Mouse (Mus musculus): ENCODE data around the gene Sesn2. TPM values are rescaled to one million over a fixed set of nuclear protein-coding genes. Genes with fewer than 3 reads are reported as not detected.

Gene Sesn2
- polyA plus RNA-seq, 1 experiment from 2014 or later = 9.2 TPM

GRCm38 (mm10) chr4:132512080-132512479 is 1.8 kb upstream of the Sesn2 start:
- no peak for ATAC-seq
- no peaks in the 10 kb centered on the region for H3K9me3 ChIP-seq
- WGBS = 78% methylated on average over 3 of the region's 3 CpGs
- H3K4me3 ChIP-seq (replicated peaks) = no peak overlapping the region
- H3K27me3 ChIP-seq = peaks cover 23% of the 10 kb centered on the region
- H3K4me1 ChIP-seq (replicated peaks) = peaks cover 23% of the 10 kb centered on the region
- H3K27ac ChIP-seq = no peak overlapping the region
- H3K9ac ChIP-seq (replicated peaks) = no peak overlapping the region
- no peaks in the 10 kb centered on the region for H3K36me3 ChIP-seq
- H3K4me2 ChIP-seq (replicated peaks) = no peak overlapping the region

GRCm38 (mm10) chr4:132509621-132510296 is 542 bp downstream of the Sesn2 start:
- H3K9me3 ChIP-seq = no peaks in the 10 kb centered on the region
- H3K4me1 ChIP-seq (replicated peaks) = peaks cover 15% of the 10 kb centered on the region
- H3K4me3 ChIP-seq (replicated peaks) = peak overlapping the region; percentile 78
- H3K27ac ChIP-seq = peak overlapping the region; percentile 84
- no peaks in the 10 kb centered on the region for H3K36me3 ChIP-seq
- H3K9ac ChIP-seq (replicated peaks) = peak overlapping the region; percentile 79
- peaks cover 23% of the 10 kb centered on the region for H3K27me3 ChIP-seq
- ATAC-seq = peak; percentile 79
- H3K4me2 ChIP-seq (replicated peaks) = peak overlapping the region; percentile 95
- under 1% methylated on average over 52 of the region's 52 CpGs for WGBS

- H3K36me3 ChIP-seq = no peaks in the 10 kb centered on the region
- WGBS = 38% methylated on average over 2 of the region's 2 CpGs
- no peaks in the 10 kb centered on the region for H3K9me3 ChIP-seq
- peaks cover 9% of the 10 kb centered on the region; the same call in 1 of the 2 replicates for H3K27me3 ChIP-seq
- peaks cover 9% of the 10 kb centered on the region for H3K4me1 ChIP-seq (replicated peaks)
- H3K4me3 ChIP-seq (replicated peaks) = no peak overlapping the region
- H3K27ac ChIP-seq = no peak overlapping the region
- H3K9ac ChIP-seq (replicated peaks) = no peak overlapping the region
- no peak for ATAC-seq
- no peak overlapping the region for H3K4me2 ChIP-seq (replicated peaks)
These were observed 3.1 kb downstream of the Sesn2 start for GRCm38 (mm10) chr4:132507210-132507609.

- Histone ChIP-seq H3K4me2 (replicated peaks) (no peak overlapping the region), H3K4me3 (replicated peaks) (no peak overlapping the region), H3K27ac (no peak overlapping the region), H3K36me3 (no peaks in the 10 kb centered on the region), H3K9me3 (no peaks in the 10 kb centered on the region), H3K9ac (replicated peaks) (no peak overlapping the region), H3K4me1 (replicated peaks) (peaks cover 9% of the 10 kb centered on the region), H3K27me3 (peaks cover 4% of the 10 kb centered on the region; the same call in 1 of the 2 replicates)
- 75% methylated on average over 6 of the region's 6 CpGs for WGBS
- ATAC-seq = no peak
These were observed 4.1 kb downstream of the Sesn2 start for GRCm38 (mm10) chr4:132506250-132506649.

GRCm38 (mm10) chr4:132505800-132506199 is 4.5 kb downstream of the Sesn2 start:
- Histone ChIP-seq H3K27me3 (no peaks in the 10 kb centered on the region; the same call in 1 of the 2 replicates), H3K4me2 (replicated peaks) (no peak overlapping the region), H3K9ac (replicated peaks) (no peak overlapping the region), H3K36me3 (no peaks in the 10 kb centered on the region), H3K4me1 (replicated peaks) (peaks cover 9% of the 10 kb centered on the region), H3K4me3 (replicated peaks) (no peak overlapping the region), H3K9me3 (no peaks in the 10 kb centered on the region), H3K27ac (no peak overlapping the region)
- no peak for ATAC-seq
- 29% methylated on average over 10 of the region's 10 CpGs for WGBS

GRCm38 (mm10) chr4:132505034-132505738 is 5.1 kb downstream of the Sesn2 start:
- H3K36me3 ChIP-seq = no peaks in the 10 kb centered on the region
- no peaks in the 10 kb centered on the region for H3K27me3 ChIP-seq
- no peak for ATAC-seq
- H3K4me1 ChIP-seq (replicated peaks) = peaks cover 9% of the 10 kb centered on the region
- WGBS = 62% methylated on average over 6 of the region's 6 CpGs
- H3K9me3 ChIP-seq = no peaks in the 10 kb centered on the region
- no peak overlapping the region for H3K4me2 ChIP-seq (replicated peaks)
- no peak overlapping the region for H3K4me3 ChIP-seq (replicated peaks)
- H3K27ac ChIP-seq = no peak overlapping the region
- H3K9ac ChIP-seq (replicated peaks) = no peak overlapping the region

- peaks cover 11% of the 10 kb centered on the region for H3K36me3 ChIP-seq
- H3K27ac ChIP-seq = no peak overlapping the region
- H3K9ac ChIP-seq (replicated peaks) = no peak overlapping the region
- no peak overlapping the region for H3K4me3 ChIP-seq (replicated peaks)
- no peaks in the 10 kb centered on the region for H3K9me3 ChIP-seq
- 87% methylated on average over 11 of the region's 11 CpGs for WGBS
- no peak overlapping the region for H3K4me2 ChIP-seq (replicated peaks)
- H3K27me3 ChIP-seq = no peaks in the 10 kb centered on the region
- H3K4me1 ChIP-seq (replicated peaks) = no peaks in the 10 kb centered on the region; the same call in 1 of the 2 replicates
- no peak for ATAC-seq
These were observed 7.0 kb downstream of the Sesn2 start for GRCm38 (mm10) chr4:132503344-132503743.

- Histone ChIP-seq H3K9me3 (no peaks in the 10 kb centered on the region), H3K9ac (replicated peaks) (no peak overlapping the region), H3K27me3 (no peaks in the 10 kb centered on the region), H3K4me2 (replicated peaks) (no peak overlapping the region), H3K4me1 (replicated peaks) (no peaks in the 10 kb centered on the region), H3K4me3 (replicated peaks) (no peak overlapping the region), H3K27ac (no peak overlapping the region), H3K36me3 (peaks cover 24% of the 10 kb centered on the region)
- ATAC-seq = no peak
- WGBS = 97% methylated on average over 6 of the region's 6 CpGs
These were observed 8.7 kb downstream of the Sesn2 start for GRCm38 (mm10) chr4:132501639-132502038.

GRCm38 (mm10) chr4:132494271-132494918 is 15.9 kb downstream of the Sesn2 start:
- Histone ChIP-seq H3K9me3 (no peaks in the 10 kb centered on the region), H3K27me3 (no peaks in the 10 kb centered on the region), H3K4me1 (replicated peaks) (no peaks in the 10 kb centered on the region), H3K4me3 (replicated peaks) (no peak overlapping the region), H3K9ac (replicated peaks) (no peak overlapping the region), H3K36me3 (peaks cover 37% of the 10 kb centered on the region), H3K27ac (no peak overlapping the region), H3K4me2 (replicated peaks) (no peak overlapping the region)
- 95% methylated on average over 20 of the region's 20 CpGs for WGBS
- ATAC-seq = no peak

GRCm38 (mm10) chr4:132492178-132493060 is 17.9 kb downstream of the Sesn2 start:
- no peak for ATAC-seq
- WGBS = 66% methylated on average over 10 of the region's 10 CpGs
- H3K4me1 ChIP-seq (replicated peaks) = no peaks in the 10 kb centered on the region
- no peaks in the 10 kb centered on the region for H3K9me3 ChIP-seq
- peaks cover 22% of the 10 kb centered on the region for H3K36me3 ChIP-seq
- H3K27ac ChIP-seq = no peak overlapping the region
- no peaks in the 10 kb centered on the region for H3K27me3 ChIP-seq
- no peak overlapping the region for H3K9ac ChIP-seq (replicated peaks)
- no peak overlapping the region for H3K4me3 ChIP-seq (replicated peaks)
- H3K4me2 ChIP-seq (replicated peaks) = no peak overlapping the region

GRCm38 (mm10) chr4:132491748-132492147 is 18.6 kb downstream of the Sesn2 start:
- no peaks in the 10 kb centered on the region for H3K27me3 ChIP-seq
- H3K27ac ChIP-seq = no peak overlapping the region
- H3K4me2 ChIP-seq (replicated peaks) = no peak overlapping the region
- H3K4me1 ChIP-seq (replicated peaks) = no peaks in the 10 kb centered on the region
- H3K36me3 ChIP-seq = peaks cover 15% of the 10 kb centered on the region; the same call in 1 of the 2 replicates
- no peak overlapping the region for H3K9ac ChIP-seq (replicated peaks)
- H3K4me3 ChIP-seq (replicated peaks) = no peak overlapping the region
- H3K9me3 ChIP-seq = no peaks in the 10 kb centered on the region
- whole genome bisulfite sequencing = 87% methylated on average over 6 of the region's 6 CpGs
- no peak for ATAC-seq
